Mouse (Mus musculus) intestine, embryonic 16.5 days (tissue): ENCODE results near the gene Zfp46. TPM values are rescaled to one million over a fixed set of nuclear protein-coding genes. Genes with fewer than 3 reads are reported as not detected.

Source experiments
- ATAC-seq: fragments of 200-750 bp; cut with Nextera tagmentation; 2 replicates; pipeline ENCODE4 v1.8.0; 2017; ENCODE audit warnings: moderate TSS enrichment, moderate library complexity
- H3K27ac ChIP-seq: fragments of 300-500 bp; sonication (generic); 2 replicates; pipeline ENCODE4 v1.5.1; 2014; ENCODE audit warnings: mild to moderate bottlenecking, low read length
- H3K27me3 ChIP-seq: fragments of 300-500 bp; sonication (generic); replicated peaks from 2 replicates; pipeline ENCODE4 v1.6.1; 2014; ENCODE audit warnings: low read length, control low read depth, mixed read lengths; ENCODE audit not compliant: control insufficient read depth, insufficient read depth
- H3K36me3 ChIP-seq: fragments of 300-500 bp; sonication (generic); 2 replicates; pipeline ENCODE4 v1.6.1; 2014; ENCODE audit warnings: low read length, control low read depth; ENCODE audit not compliant: control insufficient read depth, insufficient read depth
- H3K4me1 ChIP-seq: fragments of 300-500 bp; sonication (generic); 2 replicates; pipeline ENCODE4 v1.6.1; 2014; ENCODE audit warnings: low read length, control low read depth, mixed read lengths; ENCODE audit not compliant: control insufficient read depth, insufficient read depth
- H3K4me2 ChIP-seq: fragments of 300-500 bp; sonication (generic); 2 replicates; pipeline ENCODE4 v1.6.1; 2014; ENCODE audit warnings: low read depth, low read length, control low read depth
- H3K4me3 ChIP-seq: fragments of 300-500 bp; sonication (generic); 2 replicates; pipeline ENCODE4 v1.5.1; 2014; ENCODE audit warnings: mild to moderate bottlenecking, low read length
- H3K9ac ChIP-seq: fragments of 300-500 bp; sonication (generic); 2 replicates; pipeline ENCODE4 v1.6.1; 2014; ENCODE audit warnings: low read depth, low read length
- H3K9me3 ChIP-seq: fragments of 300-500 bp; sonication (generic); 2 replicates; pipeline ENCODE4 v1.6.1; 2016; ENCODE audit warnings: low read length, control low read depth; ENCODE audit not compliant: control insufficient read depth
- WGBS: fragments of 180-500 bp; shearing (Covaris S2); extraction: QIAGEN DNeasy Blood & Tissue Kit; methylation state at CpG from one replicate; pipeline ENCODE4 v1.1.7; 2014; 5-methylcytosine and 5-hydroxymethylcytosine counted together
- polyA plus RNA-seq: library from polyadenylated mRNA; unstranded; fragments of >200 nt; fragmentation: Nextera tagmentation; extraction: Ambion mirVana; gene quantifications from 2 replicates; pipeline ENCODE4 v1.2.1, GENCODE M21; 2015

Zfp46 gene
- polyA plus RNA-seq, 1 experiment from 2014 or later: 13.6 TPM

DNA sequence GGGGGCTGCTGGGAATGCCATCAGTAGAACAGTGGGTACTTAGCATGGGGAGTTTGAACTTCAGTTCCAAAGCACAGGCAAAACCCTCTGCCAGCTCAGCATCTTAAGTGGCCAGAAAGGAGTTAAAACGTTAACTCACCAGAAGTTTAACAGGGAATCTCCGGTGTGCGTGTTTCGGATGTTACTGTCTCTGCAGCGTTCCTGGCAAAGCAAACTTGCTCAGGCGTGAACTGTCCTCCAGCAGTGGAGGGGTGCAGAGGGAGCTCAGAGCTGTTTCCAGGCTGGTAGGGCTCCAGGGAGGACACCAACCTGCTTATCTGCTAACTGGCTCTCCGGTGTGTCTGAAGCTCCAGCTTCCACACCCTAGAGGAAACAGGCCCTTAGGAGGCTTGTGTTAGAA, 11.5 kb downstream of the Zfp46 start:
- H3K4me1 ChIP-seq: no peaks in the 10 kb centered on the region
- no peak overlapping the region for H3K9ac ChIP-seq
- peaks cover 14% of the 10 kb centered on the region; the same call in 1 of the 2 replicates for H3K36me3 ChIP-seq
- H3K9me3 ChIP-seq: no peaks in the 10 kb centered on the region
- H3K4me3 ChIP-seq: no peak overlapping the region
- 67% methylated on average over 7 of the region's 7 CpGs for WGBS
- no peak overlapping the region for H3K4me2 ChIP-seq
- no peak for ATAC-seq
- H3K27ac ChIP-seq: no peak overlapping the region
- H3K27me3 ChIP-seq: no peaks in the 10 kb centered on the region

DNA sequence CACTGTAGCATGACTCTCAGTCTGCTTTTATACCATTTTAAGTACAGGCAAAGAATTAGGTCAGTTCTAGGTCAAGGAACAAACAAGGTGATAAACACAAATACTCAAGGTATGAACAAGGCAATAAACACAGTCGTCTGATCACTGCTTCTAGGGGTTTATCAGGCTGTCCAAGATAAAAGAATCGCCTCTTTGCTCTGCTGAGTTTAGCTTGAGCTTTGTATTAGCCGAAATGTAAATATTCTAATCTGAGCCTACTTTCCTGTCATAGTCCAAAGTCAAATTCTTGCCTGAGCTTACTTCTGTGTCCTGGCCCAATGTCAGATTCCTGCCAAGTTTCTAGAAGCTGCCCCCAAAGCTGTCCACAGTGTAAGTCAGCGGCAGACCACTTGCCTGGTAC, 18.0 kb downstream of the Zfp46 start:
- ATAC-seq: peak; percentile 83

DNA sequence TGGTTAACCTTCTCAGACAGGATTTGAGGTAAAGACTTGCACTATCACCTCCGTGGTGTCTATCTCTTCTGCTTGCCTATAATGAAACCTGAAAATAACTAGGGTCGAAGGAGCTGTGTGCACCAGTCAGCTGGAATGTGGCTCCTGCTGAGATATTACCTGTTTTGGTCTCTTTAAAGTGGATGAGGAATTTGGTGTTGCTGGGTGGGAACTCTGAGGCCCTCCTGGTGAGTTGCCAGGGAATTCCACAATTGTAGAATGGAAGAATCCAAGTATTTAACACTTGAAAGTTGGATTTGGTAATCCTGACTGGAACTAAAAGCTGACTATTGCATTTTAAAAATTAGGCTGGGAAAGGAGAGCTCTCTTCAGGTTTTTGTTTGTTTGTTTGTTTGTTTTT, 19.7 kb downstream of the Zfp46 start:
- no peak for ATAC-seq
- WGBS: 46% methylated on average over 2 of the region's 2 CpGs
- H3K27ac ChIP-seq: no peak overlapping the region
- H3K4me1 ChIP-seq: peaks cover 5% of the 10 kb centered on the region; the same call in 1 of the 2 replicates
- H3K27me3 ChIP-seq: no peaks in the 10 kb centered on the region
- H3K4me3 ChIP-seq: no peak overlapping the region
- no peaks in the 10 kb centered on the region for H3K9me3 ChIP-seq
- H3K4me2 ChIP-seq: no peak overlapping the region
- no peak overlapping the region for H3K9ac ChIP-seq
- H3K36me3 ChIP-seq: no peaks in the 10 kb centered on the region

More for the DNA sequence above, 18.0 kb downstream of the Zfp46 start:
- WGBS: 46% methylated on average over 4 of the region's 4 CpGs
- Histone ChIP-seq H3K4me1 (0 out of 2 replicates have a peak, but pooled peaks cover 2% of the 10 kb centered on the region), H3K4me3 (no peak overlapping the region), H3K36me3 (no peaks in the 10 kb centered on the region), H3K9ac (no peak overlapping the region), H3K27ac (no peak overlapping the region), H3K4me2 (no peak overlapping the region), H3K27me3 (no peaks in the 10 kb centered on the region), H3K9me3 (no peaks in the 10 kb centered on the region)

DNA sequence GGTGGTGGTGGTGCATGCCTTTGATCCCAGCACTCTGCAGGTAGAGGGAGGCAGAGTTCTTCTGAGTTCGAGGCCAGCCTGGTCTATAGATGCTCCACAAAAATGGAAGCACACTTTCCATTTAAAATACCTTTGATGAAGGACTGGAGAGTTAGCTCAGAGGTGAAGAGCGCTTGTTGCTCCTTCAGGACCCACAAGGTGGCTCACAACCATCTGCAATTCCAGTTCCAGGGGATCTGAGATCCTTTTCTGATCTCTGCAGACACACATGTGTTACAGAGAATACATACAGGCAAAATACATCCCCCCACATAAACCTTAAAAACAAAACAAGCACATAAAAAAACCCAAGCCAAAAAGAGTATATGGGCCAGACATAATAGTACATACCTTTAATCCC, 23.9 kb downstream of the Zfp46 start:
- Histone ChIP-seq H3K9me3 (no peaks in the 10 kb centered on the region), H3K4me1 (peaks cover 15% of the 10 kb centered on the region), H3K4me3 (no peak overlapping the region), H3K27ac (no peak overlapping the region), H3K4me2 (no peak overlapping the region), H3K27me3 (no peaks in the 10 kb centered on the region), H3K9ac (no peak overlapping the region), H3K36me3 (no peaks in the 10 kb centered on the region)
- no peak for ATAC-seq
- WGBS: 55% methylated on average over 2 of the region's 2 CpGs

DNA sequence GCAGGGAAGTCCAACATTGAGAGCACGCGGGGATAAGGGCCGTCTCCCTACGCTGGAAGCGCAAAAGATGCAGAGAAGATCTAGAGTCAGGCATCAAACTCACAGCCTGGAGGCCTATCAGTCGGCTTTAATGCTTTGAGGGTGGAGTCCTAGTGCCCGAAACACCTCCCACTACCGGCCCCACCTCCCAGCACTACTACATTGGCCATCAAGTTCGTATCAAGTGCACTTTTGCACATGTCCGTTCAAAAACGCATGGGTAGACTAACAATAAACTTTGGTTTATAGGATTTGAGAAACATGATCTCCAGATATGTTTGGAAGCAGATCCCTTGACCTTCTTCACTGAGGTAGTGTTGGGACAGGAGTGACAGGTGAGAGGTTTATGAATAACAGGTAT, 25.3 kb downstream of the Zfp46 start:
- no peaks in the 10 kb centered on the region for H3K9me3 ChIP-seq
- peak overlapping the region; percentile 94 for H3K27ac ChIP-seq
- H3K4me1 ChIP-seq: peaks cover 21% of the 10 kb centered on the region
- no peaks in the 10 kb centered on the region for H3K27me3 ChIP-seq
- under 1% methylated on average over 11 of the region's 11 CpGs for WGBS
- peak overlapping the region; percentile 77 for H3K9ac ChIP-seq
- H3K4me2 ChIP-seq: peak overlapping the region; percentile 90
- ATAC-seq: peak; percentile 45
- no peaks in the 10 kb centered on the region for H3K36me3 ChIP-seq
- peak overlapping the region; percentile 85 for H3K4me3 ChIP-seq

DNA sequence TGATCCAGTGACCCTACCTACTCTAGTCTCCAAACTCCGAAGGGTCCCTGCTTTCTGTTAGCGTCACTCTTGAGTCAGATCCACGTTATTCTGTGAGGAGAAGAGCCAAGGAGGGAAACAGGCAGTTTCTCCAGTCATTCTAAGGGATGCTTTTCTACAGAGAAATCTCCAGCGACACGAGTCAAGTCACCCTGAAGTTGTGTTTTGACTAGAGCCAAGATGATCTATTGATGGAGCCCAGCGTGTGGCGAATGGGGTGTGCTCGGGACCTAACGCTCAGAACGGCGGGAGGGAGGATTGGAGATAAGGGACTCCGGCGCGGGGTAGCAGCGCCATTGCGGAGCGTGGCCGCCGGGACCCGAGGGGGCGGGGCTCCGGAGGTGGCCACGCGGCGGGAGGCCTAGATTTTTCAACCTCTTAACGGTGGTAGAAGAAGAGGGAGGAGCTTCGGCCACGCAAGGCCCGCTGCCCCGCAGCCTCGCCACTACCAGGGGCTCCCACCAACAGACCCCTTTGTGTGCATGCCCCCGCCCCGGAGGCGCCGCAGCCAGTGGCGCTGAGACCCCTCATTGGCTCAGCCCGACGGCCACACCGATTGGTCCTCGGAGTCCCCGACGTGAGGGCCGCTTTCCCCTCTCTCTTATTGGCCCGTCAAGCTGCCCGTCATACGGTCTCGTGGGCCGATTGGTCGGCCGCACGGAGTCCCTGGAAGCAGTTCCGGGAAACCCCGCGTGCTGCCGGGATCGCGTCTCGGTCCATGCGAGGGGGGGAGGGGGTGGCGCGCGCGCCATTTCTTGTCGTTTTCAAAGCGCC, 26.0 kb downstream of the Zfp46 start, which contains the start of gene Hnrnpr:
Gene Hnrnpr (plus strand): TSS at position 714 of the 813 bp plus-strand sequence.
- Histone ChIP-seq H3K4me3 (peak within 1 kb of the TSS; percentile 85), H3K4me2 (peak within 1 kb of the TSS; percentile 90), H3K36me3 (no peaks in the 10 kb centered on the region), H3K27ac (peak within 1 kb of the TSS; percentile 98), H3K9ac (peak within 1 kb of the TSS; percentile 100), H3K27me3 (no peaks in the 10 kb centered on the region), H3K4me1 (peaks cover 21% of the 10 kb centered on the region), H3K9me3 (no peaks in the 10 kb centered on the region)
- under 1% methylated on average over 65 of the region's 65 CpGs for WGBS
- peak; percentile 98 for ATAC-seq

DNA sequence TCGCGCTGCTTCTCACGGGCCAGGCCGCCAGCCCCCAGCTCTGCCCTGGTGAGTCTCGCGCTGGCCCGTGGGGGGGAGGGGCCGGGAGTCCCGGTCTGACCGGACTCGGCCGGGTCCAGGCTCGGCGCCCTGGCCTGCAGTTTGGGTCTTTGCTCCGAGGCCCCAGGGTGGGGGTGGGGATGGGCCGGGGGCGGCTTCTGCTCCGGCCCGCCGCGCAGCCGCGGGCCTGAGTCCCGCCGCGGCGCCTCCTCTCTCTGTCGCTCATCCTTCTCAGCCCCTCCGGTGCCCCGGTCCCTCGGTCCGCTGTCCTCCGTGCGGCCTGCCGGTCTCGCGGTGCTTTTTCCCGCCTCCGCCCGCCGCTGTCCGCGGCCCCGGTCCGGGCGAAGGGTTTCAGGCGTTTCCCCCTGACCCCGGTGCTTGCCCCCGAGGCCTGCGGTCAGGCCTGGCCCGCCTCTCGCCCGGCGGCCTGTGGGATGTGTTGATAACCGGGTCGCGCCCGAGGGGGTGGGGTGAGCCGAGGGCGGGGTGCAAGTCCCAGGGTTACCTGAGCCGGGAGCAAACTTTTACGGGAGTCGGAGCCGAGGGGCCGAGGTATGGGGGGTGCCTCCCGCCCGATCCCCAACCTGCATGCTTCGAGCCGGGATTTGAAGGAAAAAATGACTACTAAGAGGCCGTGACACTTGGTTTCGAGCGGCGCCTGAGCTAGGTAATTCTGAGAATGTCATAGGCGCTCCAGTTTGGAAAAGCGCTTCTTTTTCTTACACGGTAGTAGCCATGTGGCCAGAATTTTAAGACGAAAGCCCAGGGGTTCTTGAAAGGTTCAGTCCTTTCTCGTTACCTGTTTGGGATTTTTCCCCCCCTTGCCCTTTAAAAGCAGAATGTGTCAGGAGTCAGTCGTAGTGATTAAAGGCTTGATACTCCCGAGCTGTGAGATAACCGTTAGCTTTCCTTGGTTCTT, 26.8 kb downstream of the Zfp46 start:
- Histone ChIP-seq H3K27ac (peak overlapping the region; percentile 98), H3K4me2 (peak overlapping the region; percentile 48), H3K9ac (peak overlapping the region; percentile 100), H3K27me3 (no peaks in the 10 kb centered on the region), H3K9me3 (no peaks in the 10 kb centered on the region), H3K4me1 (peaks cover 21% of the 10 kb centered on the region), H3K4me3 (peak overlapping the region; percentile 85), H3K36me3 (no peaks in the 10 kb centered on the region)
- under 1% methylated on average over 80 of the region's 81 CpGs for whole genome bisulfite sequencing
- peak; percentile 69 for ATAC-seq

DNA sequence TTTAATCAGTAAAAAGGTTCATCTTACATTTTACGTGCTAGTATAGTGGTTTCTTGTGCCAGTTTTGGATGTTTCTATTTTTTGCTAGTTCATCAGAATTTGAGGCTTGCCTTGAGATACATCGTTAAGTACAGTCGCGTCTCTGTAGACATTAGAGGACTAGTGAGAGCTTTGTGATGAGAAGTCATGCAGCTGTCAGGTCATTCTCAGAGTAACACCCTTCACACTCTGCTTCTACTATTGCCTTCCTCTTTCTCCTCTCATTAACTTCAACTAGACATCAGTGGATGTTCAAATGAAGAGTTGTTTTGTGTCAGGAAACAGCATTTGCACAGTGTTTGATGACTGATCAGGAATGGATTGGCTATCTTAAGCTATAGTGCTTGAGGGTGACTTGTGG, 28.1 kb downstream of the Zfp46 start:
- no peak for ATAC-seq
- Histone ChIP-seq H3K4me2 (peak overlapping the region; percentile 48), H3K36me3 (no peaks in the 10 kb centered on the region), H3K4me1 (peaks cover 21% of the 10 kb centered on the region), H3K9me3 (no peaks in the 10 kb centered on the region), H3K4me3 (peak overlapping the region; percentile 85), H3K9ac (peak overlapping the region; percentile 31; the same call in 1 of the 2 replicates), H3K27me3 (no peaks in the 10 kb centered on the region), H3K27ac (no peak overlapping the region)
- 17% methylated on average over 4 of the region's 4 CpGs for WGBS

DNA sequence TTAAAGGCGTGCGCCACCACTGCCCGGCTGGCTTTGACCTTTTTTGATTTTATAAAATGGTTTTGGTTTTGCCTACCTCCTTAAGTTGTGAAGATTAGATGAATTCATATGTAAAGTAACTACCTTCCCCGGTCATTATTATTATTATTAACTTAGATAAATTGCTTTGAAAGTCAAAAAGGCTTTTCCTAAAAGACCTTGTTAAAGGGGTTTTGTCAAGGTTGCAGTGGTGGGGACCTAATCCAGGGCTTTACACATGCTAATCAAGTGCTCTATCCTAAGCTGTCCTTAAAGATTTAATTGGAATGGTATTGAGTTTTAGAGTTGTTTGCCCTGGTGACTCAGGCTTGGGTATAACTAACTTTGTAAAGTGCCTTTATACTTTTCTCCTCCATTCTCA, 33.2 kb downstream of the Zfp46 start:
- WGBS: 93% methylated on average over 4 of the region's 4 CpGs
- peaks cover 4% of the 10 kb centered on the region for H3K36me3 ChIP-seq
- ATAC-seq: no peak
- peaks cover 10% of the 10 kb centered on the region for H3K4me1 ChIP-seq
- H3K27ac ChIP-seq: no peak overlapping the region
- no peaks in the 10 kb centered on the region for H3K27me3 ChIP-seq
- no peak overlapping the region for H3K4me3 ChIP-seq
- no peak overlapping the region for H3K4me2 ChIP-seq
- H3K9ac ChIP-seq: no peak overlapping the region
- H3K9me3 ChIP-seq: no peaks in the 10 kb centered on the region
